Mouse (Mus musculus) heart, adult 11 months (tissue): ENCODE data around the gene Med21.

ENCODE experiments used
- DNase-seq: peaks from one replicate; pipeline ENCODE4 v3.0.0; 2022

Gene Med21

GRCm38 (mm10) chr6:146686463-146687196 is 44.3 kb downstream of the Med21 start:
- peak; percentile 90 for DNase-seq

- DNase-seq: no peak
These were observed 45.7 kb downstream of the Med21 start for GRCm38 (mm10) chr6:146688010-146688409.

GRCm38 (mm10) chr6:146688861-146689260 is 46.5 kb downstream of the Med21 start:
- DNase-seq: peak; percentile 57

- DNase-seq: peak; percentile 86
These were observed 55.4 kb downstream of the Med21 start for GRCm38 (mm10) chr6:146697767-146698166.

- DNase-seq: peak; percentile 83
These were observed 56.0 kb downstream of the Med21 start for GRCm38 (mm10) chr6:146698376-146698775.
